Mouse (Mus musculus) megakaryocyte, embryonic 14.5 days (primary cell): Measurements from ENCODE around the gene Pfpl.

Experiments
- FLI1 ChIP-seq: IDR thresholded peaks from 2 replicates; pipeline ENCODE4 v1.6.1; 2012; ENCODE audit warnings: low read length, inconsistent platforms, mixed read lengths
- GATA1 ChIP-seq: IDR thresholded peaks from 3 replicates; pipeline ENCODE4 v1.6.1; 2012; ENCODE audit warnings: mixed read lengths, low read length, inconsistent platforms, borderline replicate concordance

DNA sequence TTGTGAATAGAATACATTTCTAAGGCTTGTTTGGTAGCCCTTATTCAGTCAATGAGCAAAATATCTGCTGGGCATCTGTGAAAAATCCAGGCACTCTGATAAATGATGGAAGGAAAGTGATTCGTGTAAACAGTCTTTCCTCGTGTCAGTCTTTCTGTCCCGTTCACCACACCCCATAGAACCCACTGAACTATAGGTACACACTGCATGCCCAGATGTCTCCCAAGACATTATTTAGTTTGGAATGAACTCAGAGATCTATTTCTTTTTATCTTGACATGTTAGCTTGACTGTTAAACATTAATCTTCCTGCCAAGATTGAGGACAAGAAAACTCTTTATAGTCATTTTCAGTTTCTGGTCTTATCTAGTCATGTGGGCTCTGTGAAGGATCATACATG is 9.4 kb upstream of the Pfpl start:
- TF ChIP-seq GATA1 (no peak), FLI1 (no peak)
